Mouse (Mus musculus) frontal cortex, postnatal 25 days (tissue): ENCODE measurements around the gene Esf1.
"Not testable (repeated sequence)": the region's sequence is repeated elsewhere in the genome, so short reads cannot be mapped to it uniquely, and the experiment has no call there.

ENCODE experiments used
- DNase-seq, 2 experiments: peaks; one replicate each; pipeline ENCODE4 v3.0.0; 2022; ENCODE audit warnings: low spot score in 2 of 2

The Esf1 gene

DNA sequence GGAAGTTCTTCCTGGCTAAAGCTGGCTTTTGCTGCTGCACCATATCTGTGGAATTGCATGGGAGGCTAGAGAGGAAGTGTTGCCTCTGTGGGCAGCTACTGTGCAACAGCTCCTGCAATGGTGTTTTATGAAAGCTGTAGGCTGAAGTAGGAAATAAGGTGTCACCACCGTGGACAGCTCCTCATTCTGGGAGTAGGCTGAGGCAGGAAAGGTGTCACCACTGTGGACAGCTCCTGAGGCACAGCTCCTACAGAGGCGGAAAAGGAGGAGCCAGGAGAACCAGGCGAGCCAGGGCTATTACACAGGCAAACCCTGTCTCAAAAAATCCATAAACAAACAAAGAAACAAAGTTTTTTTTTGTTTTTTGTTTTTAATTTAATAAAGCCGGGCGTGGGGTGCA, 74.3 kb downstream of the Esf1 start:
- DNase-seq = no peak

DNA sequence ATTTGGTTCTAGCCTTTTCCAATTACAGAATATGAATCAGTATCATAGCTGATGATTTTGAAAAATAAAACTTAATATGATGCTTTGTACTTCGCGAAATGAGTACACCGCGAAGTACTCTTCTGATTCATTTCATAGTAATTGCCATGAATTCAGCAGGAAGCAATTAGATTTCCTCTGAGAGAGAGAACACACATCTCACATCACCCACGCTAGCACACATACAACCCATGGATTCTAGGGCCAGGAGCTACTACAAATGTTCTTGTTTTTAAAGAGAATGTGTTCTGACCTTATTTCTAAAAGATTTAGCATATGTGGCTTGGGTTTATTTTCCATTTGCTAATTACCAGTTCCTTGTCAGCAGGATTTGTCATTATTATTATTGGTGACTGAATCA, 76.9 kb downstream of the Esf1 start:
- no peak for DNase-seq

DNA sequence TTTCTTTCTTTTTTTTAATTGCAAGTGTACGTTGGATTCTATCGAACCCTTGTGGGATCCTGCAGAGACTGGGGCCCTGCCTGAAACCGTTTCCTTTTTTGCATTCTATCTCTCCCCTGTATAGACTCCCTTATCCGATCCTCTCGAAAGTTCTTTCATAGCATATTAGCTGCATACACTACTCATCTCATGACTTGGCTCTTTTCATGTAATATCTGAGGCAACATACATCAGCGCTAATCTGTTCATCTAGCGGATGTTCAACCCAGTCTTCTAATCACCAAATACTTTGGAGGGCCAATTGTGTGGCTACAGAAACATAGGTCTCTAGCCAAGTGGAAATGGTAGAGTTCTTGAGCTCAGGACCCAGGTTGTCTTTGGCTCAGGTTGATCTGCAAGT, 86.1 kb downstream of the Esf1 start:
- no peak for DNase-seq

DNA sequence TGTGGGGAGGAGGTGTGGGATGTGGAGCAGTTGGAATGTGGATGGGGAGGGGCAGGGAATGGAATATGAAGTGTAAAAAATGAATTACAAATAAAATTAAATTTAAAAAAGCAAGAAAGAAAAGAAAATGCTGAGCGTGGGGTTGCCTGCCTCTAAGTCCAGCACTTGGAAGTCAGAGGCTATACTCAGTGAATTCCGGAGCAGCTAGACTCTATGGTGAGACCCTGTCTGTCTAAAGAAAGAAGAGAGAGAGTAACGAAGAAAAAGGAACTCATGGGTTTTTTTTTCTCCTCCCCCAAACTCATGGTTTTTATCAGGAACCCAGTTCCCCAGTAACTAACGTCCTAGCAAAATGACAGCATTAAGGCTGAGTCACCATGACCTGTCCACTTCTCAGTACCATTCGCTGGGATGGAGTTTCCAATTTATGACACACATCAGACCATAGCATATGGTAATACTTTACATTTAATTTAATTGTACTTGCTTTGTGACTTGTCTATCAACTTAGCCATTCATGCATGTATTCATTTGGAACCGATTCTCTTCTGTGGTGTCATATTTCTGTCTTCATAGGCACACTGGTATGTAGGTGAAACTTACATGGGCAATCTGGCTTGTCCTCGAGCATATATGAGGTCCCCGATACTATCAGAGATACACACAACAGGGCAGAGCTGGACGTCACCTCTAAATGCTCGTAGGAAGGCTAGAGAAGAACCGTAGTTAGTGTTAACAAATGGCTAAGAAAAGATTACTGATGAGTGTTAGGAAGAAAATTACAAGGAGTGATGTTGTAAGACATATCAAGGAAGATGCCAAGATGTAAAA, 89.4 kb downstream of the Esf1 start:
- DNase-seq = no peak

DNA sequence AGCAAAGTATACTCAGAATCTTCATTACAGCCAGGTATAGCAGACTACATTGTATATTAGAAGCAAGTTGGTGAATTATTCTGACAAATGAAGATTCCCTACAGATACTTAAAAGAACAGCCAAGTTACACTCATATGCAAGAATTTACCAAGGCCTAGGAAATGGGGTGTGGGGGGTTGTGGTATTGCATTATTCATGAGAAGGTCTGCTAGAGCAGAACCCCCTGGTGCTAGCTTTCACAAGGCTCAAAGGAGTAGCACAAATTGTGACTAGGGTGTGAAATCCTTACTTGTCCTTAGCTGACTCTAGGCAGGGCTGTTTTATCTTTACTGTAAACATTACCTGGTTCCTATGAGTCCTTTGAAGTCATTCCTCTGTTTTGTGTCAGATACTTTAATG, 91.1 kb downstream of the Esf1 start:
- DNase-seq = not testable (repeated sequence)

DNA sequence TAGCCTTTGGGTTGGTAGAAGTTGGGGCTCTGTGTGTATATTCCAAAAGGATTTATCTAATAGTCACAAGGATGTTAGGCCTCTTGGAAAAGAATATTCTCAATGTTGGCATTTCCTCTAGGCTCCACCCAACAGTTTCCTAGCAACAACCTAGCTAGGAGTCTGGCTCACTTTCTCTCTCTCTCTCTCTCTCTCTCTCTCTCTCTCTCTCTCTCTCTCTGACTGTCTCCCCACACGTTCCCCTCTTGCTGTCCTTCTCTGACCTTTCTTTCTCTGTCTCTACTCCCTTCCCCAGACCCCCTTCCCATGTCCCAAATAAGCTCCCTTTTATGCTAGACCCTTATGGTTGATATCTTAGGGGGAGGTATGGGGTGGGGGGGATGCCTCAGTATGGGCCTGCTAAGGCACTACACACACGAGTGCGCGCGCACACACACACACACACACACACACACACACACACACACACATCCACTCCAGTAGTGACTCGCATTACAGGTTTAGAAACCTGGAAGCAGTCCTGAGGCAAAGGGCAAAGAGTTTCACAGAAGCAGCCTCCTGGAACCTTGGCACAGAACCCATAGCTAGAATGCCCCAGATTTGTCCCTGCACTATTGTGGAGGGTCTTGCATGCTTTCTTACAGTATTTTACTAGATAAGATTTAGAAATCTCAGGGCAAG, 91.6 kb downstream of the Esf1 start:
- no peak for DNase-seq

DNA sequence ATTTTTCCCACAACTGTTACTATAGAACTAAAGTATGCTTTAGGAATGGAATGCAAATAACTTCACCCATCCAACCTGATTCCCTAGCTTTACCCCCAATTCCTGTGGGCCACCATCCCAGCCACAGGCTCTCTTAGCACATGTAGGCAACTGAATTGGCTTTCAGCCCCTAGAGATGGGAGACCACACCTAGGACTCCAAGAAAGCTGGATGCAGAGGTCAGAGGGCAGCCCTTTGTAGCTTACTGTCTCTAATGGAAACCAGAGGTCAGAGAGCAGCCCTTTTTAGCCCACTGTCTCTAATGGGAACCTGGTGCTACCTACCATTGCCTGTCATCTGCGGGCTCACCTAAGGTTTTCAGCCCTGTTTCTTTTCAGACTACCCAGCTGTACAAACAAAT, 92.9 kb downstream of the Esf1 start:
- DNase-seq = no peak

DNA sequence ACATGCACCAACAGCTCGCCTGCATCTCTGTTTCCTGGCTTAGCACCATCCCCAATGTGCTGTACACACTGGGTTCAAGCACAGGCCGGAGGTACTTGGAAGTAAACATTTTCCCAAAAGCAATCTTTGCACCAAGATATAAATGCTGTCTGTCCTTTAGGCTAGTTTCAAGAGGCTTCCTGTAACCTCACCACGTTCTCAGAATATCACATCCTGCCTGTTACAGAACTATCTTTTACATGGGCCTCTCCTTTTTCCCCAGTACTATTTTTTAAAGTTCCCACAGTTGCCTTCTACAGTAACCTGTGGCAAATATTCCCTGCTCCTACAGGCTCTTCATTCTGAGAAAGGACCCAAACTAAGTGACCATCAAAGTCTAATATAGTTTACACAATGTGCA, 95.2 kb downstream of the Esf1 start:
- no peak for DNase-seq
